Mouse (Mus musculus) ovary, postnatal 14 days (tissue): ENCODE data around the gene Slc6a2.
A peak's percentile ranks its signal among the peaks of the same experiment; 100 is the strongest.

ENCODE experiments used
- DNase-seq: peaks from one replicate; pipeline ENCODE4 v3.0.0; 2022; ENCODE audit warnings: low spot score

The Slc6a2 gene

GRCm38 (mm10) chr8:92959779-92960178 lies at the start of gene Slc6a2:
TSS of gene Slc6a2 (plus strand) at chr8:92960079.
- no peak for DNase-seq

DNA sequence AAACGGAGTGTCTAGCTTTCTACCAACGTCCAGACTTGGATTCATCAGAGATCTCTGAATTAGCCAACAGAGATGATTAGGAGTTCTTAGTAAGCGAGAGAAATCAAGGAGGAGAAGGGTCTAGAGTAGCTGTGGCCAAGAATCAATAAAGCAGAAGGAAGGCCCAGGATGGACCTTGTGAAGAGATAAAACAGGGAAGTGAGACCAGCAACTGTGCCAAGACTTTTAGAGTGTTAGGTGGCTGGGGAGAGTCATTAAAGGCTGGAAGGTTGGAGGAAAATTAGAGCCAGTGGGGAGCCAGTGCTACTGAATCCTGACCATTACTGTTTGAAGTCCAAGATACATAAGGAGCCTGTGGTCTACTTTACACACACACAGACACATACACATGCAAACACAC lies 48.4 kb upstream of the Slc6a2 start:
- no peak for DNase-seq

DNA sequence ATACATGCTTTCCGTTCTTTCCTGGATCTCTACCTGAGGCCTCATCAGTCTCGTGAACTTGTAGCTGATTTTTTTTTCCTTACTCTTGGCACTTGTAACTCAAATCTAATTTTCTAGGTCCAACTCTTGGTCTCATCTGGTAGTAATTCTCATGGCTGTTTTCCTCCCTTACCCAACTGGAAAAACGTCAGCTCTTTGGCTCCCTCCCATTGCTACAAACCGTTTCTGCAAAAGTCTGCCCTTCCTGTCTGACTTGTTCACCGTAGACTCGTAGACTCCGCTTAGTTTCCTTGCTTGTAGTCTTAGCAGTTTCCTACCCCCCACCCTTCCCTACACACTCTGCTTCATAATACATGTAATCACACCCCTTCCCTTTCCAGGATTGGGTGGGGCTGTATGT lies 46.5 kb upstream of the Slc6a2 start:
- no peak for DNase-seq

DNA sequence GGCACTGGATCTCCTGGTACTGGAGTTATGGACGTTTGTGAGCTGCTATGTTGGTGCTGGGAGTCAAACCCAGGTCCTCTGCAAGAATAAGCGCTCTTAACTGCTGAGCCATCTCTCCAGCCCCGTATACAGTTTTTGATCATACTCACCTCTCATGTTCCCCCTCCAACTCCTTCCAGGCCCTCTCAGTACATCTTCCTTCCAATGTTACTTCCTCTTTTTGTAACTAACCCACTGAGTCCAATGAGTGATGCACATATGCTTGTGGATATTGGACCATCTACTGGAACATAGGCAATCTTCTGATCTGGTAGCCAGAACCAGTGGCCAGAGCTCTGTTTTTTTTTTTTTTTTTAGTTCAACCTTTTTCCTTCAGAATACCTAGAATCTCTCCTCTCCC lies 43.8 kb upstream of the Slc6a2 start:
- DNase-seq, result no peak

DNA sequence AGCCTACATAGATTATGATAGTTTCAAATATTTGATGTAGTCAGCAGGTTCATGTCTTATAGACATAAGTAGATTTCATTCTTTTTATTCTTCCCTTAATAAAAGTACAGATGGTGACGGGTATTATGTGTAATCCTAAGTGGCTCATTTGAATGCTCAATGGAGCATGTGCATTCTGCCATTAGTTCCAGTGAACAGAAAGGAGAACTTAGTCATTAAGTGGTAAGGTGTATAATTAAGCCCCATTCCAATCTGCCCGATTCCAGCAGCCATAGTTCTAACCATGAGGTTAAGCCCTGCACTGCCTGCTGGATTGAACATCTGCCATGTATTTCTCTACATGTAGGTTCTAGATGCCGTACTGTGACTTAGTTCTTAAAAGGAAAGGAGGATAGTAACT lies 38.1 kb upstream of the Slc6a2 start:
- DNase-seq, result no peak

DNA sequence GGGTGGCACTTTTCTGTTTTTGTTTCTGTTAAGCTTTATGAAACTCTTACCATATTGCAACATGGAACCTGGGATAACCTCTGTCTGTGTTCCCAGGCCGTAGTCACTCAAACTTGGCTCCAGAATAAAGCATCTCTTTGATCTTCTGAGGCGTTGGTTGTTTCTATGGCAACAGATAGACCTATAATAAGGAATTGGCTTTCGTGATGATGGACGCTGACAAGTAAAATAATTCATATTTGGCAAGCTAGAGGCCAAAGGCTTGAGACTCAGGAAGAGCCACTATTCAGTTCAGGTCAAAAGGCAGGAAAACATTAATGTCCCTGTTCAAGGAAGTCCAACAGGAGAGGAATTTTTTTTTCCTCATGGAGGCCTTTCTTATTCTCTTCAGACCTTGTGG lies 30.9 kb upstream of the Slc6a2 start:
- no peak for DNase-seq

GRCm38 (mm10) chr8:92938056-92938455 lies 21.8 kb upstream of the Slc6a2 start:
- DNase-seq, result no peak

DNA sequence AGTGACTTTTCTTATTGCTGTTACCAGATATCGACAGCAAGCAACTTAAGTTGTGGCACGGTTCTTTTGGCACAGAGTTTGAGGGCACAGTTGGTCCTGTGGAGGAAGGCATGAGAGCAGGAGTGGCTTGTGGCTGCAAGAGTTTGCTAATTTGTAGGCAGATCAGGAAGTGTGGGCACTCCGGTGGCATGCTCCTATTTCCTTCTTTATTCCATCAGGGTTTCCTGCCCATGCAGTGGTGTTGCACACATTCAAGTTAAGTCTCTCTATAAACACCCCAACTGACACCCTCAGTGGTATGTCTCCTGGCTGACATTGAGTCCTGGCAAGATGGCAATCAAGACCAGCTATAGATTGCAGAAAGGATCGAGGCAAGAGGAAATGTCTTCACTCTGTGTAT lies 10.8 kb upstream of the Slc6a2 start:
- no peak for DNase-seq

GRCm38 (mm10) chr8:92950639-92951371 lies 9.1 kb upstream of the Slc6a2 start:
- DNase-seq, result no peak

GRCm38 (mm10) chr8:92954044-92954443 lies 5.8 kb upstream of the Slc6a2 start:
- no peak for DNase-seq

- no peak for DNase-seq
Measured at GRCm38 (mm10) chr8:92960451-92960911, 602 bp downstream of the Slc6a2 start.

DNA sequence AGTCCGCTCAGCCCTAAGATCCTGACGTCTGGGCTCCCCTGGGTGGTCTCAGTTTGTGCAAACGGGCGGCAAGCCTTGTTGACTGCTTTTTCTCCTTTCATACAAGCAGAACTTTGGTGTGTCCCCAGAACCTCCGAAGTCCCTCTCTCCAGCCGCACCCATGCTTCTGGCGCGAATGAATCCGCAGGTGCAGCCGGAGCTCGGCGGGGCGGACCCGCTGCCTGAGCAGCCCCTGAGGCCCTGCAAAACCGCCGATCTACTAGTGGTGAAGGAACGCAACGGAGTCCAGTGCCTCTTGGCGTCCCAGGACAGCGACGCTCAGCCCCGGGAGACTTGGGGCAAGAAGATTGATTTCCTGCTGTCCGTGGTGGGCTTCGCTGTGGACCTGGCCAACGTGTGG lies 1.2 kb downstream of the Slc6a2 start:
- no peak for DNase-seq

- DNase-seq, result no peak
Measured at GRCm38 (mm10) chr8:92964556-92964955, 4.7 kb downstream of the Slc6a2 start.

- peak; percentile 59 for DNase-seq
Measured at GRCm38 (mm10) chr8:92972949-92973348, 13.1 kb downstream of the Slc6a2 start.

GRCm38 (mm10) chr8:92976656-92977055 lies 16.8 kb downstream of the Slc6a2 start:
- no peak for DNase-seq

GRCm38 (mm10) chr8:92982491-92982890 lies 22.6 kb downstream of the Slc6a2 start:
- DNase-seq, result no peak

GRCm38 (mm10) chr8:92984376-92984775 lies 24.5 kb downstream of the Slc6a2 start:
- DNase-seq, result no peak

DNA sequence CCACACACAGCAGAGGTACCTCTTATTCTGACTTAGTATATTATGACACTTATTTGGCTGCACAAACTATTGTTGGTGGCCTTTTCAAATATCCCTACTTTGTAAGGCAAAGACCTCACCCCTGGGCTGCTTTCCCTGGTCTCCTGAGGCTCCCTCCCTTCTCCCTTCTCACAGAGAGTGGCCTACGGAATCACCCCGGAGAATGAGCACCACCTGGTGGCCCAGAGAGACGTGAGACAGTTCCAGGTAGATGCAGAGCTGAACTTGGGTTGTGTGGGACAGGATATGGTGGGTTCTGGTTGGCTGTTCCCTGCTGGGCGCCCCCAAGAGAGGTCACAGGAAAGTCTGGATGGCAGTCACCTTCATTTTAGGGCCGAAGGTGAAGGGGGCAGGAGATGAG lies 37.0 kb downstream of the Slc6a2 start:
- DNase-seq, result peak; percentile 35

GRCm38 (mm10) chr8:92998600-92998999 lies 38.7 kb downstream of the Slc6a2 start:
- peak; percentile 56 for DNase-seq

GRCm38 (mm10) chr8:93010286-93010685 lies 50.4 kb downstream of the Slc6a2 start:
- DNase-seq, result peak; percentile 46

DNA sequence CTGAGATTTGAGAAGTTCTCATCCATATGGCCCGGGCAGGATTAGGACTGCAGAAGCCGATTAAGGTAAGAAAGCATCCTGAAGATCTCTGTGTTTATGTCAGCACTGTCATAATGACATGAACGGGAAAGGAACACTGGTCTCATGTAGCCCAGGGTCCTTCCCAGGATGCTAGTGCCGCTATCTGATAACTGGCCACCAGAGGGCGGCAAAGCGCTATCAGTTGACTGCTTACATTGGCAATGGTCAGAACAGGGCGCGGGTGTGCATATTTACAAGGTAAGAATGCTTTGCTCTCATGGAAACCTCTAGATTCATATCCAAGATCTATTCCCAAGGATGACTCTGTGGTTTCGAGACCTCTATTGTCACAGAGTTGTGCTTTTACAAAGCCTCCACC lies 51.6 kb downstream of the Slc6a2 start:
- DNase-seq, result peak; percentile 80

GRCm38 (mm10) chr8:93012226-93012625 lies 52.3 kb downstream of the Slc6a2 start:
- DNase-seq, result no peak

DNA sequence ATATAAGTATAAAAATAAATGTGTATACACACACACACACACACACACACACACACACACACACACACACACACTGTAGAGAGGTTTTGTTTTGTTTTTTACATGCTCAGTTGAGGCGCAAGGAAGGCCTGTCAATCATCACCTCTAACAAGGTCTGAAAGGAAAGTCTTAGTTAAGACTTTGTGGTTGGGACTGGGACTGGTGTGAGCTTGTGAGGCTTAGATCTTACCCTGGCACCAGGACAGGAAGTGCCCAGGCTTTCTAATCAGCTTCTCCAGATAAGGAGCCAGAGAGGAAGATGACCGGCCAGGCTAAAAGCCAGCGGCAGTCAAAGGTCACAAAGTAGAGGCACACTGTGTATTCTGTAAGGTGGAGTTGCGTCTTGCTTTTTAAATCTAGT lies 54.4 kb downstream of the Slc6a2 start:
- DNase-seq, result no peak

- no peak for DNase-seq
Measured at GRCm38 (mm10) chr8:93021738-93022137, 61.9 kb downstream of the Slc6a2 start.
